Comparison of ENCODE assay signal across 17 mouse cellular contexts in genomic region chr9:91798171-91798836, GRCm38 (mm10).
DNase-seq lines count a peak whose midpoint lies in the region; ATAC-seq lines count a peak whose summit lies in the region.
"Had no signal": no experiment of that assay in that cellular context is flagged by ENCODE, and none has a peak within 500 bp of the region (broad histone marks: within the 10 kb centered on the region; RNA-seq: fewer than 3 reads in every experiment).

No protein-coding gene starts in this region.

- no peaks in the 10 kb centered on the region for H3K9me3 ChIP-seq in liver, embryonic 11.5 days (ENCODE audit: control insufficient read depth, low read length)
- H3K9me3 ChIP-seq in kidney, embryonic 14.5 days (ENCODE audit: control insufficient read depth, low read length) = no peaks in the 10 kb centered on the region
- H3K9me3 ChIP-seq: heart, embryonic 15.5 days had no signal

- no peak overlapping the region for H3K4me2 ChIP-seq in liver, embryonic 11.5 days
- H3K4me2 ChIP-seq in kidney, embryonic 14.5 days (replicated peaks; ENCODE audit: low read depth, low read length) = no peak overlapping the region
- H3K4me2 ChIP-seq: heart, embryonic 15.5 days had no signal

- no peak overlapping the region for H3K27ac ChIP-seq in liver, embryonic 11.5 days (ENCODE audit: low read depth, low read length)
- no peak overlapping the region for H3K27ac ChIP-seq in kidney, embryonic 14.5 days (ENCODE audit: low read depth, low read length)
- H3K27ac ChIP-seq: heart, embryonic 15.5 days had no signal

- WGBS in liver, embryonic 11.5 days = 89% methylated on average over 10 of the region's 10 CpGs
- 93% methylated on average over 10 of the region's 10 CpGs for WGBS in kidney, embryonic 14.5 days

- DNase-seq in layer of hippocampus, adult 11-12 months (ENCODE audit: low spot score) = peak; percentile 45
- DNase-seq in layer of hippocampus, adult 9-10 months (ENCODE audit: low spot score) = no peak
- DNase-seq in brain, embryonic 18.5 days (ENCODE audit: low read depth, low spot score) = peak; percentile 32
- peak; percentile 96 for DNase-seq in cerebellum, adult 9-10 months
- DNase-seq in layer of hippocampus, postnatal 14 days (ENCODE audit: low spot score in 2 of 2) = peak; percentile 17 to 68
- no peak for DNase-seq in liver, embryonic 11.5 days (ENCODE audit: low spot score)
- DNase-seq in adrenal gland, adult 8-10 months = no peak
- DNase-seq: adrenal gland, postnatal 14 days; gastrocnemius, postnatal 25 days; lung, postnatal 14 days; midbrain, embryonic 14.5 days; thymus, postnatal 14 days had no signal

- ATAC-seq in liver, embryonic 11.5 days (replicated peaks; ENCODE audit: low FRiP score) = no peak
- no peak for ATAC-seq in kidney, embryonic 14.5 days (ENCODE audit: low FRiP score, low TSS enrichment)
- ATAC-seq: CD4-positive, CD25-positive, alpha-beta regulatory T cell, adult 4 months; Patski had no signal

- H3K27me3 ChIP-seq in liver, embryonic 11.5 days (replicated peaks; ENCODE audit: control insufficient read depth, insufficient read depth, low read length) = no peaks in the 10 kb centered on the region
- no peaks in the 10 kb centered on the region for H3K27me3 ChIP-seq in kidney, embryonic 14.5 days (ENCODE audit: control insufficient read depth, insufficient read depth, low read length)
- H3K27me3 ChIP-seq: heart, embryonic 15.5 days; Patski had no signal

- H3K4me1 ChIP-seq in liver, embryonic 11.5 days (replicated peaks; ENCODE audit: control insufficient read depth, insufficient read depth, low read length) = no peaks in the 10 kb centered on the region
- no peaks in the 10 kb centered on the region for H3K4me1 ChIP-seq in kidney, embryonic 14.5 days (ENCODE audit: control insufficient read depth, insufficient read depth, low read length)
- H3K4me1 ChIP-seq: heart, embryonic 15.5 days had no signal

- H3K36me3 ChIP-seq in liver, embryonic 11.5 days (ENCODE audit: control insufficient read depth, insufficient read depth, low read length) = no peaks in the 10 kb centered on the region
- H3K36me3 ChIP-seq in kidney, embryonic 14.5 days (ENCODE audit: control insufficient read depth, insufficient read depth, low read length) = no peaks in the 10 kb centered on the region
- H3K36me3 ChIP-seq: heart, embryonic 15.5 days had no signal

- no peak overlapping the region for H3K9ac ChIP-seq in liver, embryonic 11.5 days (ENCODE audit: low read depth, low read length)
- no peak overlapping the region for H3K9ac ChIP-seq in kidney, embryonic 14.5 days (ENCODE audit: low read depth, low read length)
- H3K9ac ChIP-seq: heart, embryonic 15.5 days had no signal

- no peak overlapping the region for H3K4me3 ChIP-seq in liver, embryonic 11.5 days (ENCODE audit: low read depth, low read length)
- H3K4me3 ChIP-seq in kidney, embryonic 14.5 days (ENCODE audit: low read length) = no peak overlapping the region
- H3K4me3 ChIP-seq: erythroblast, embryonic 14.5 days; heart, embryonic 15.5 days had no signal

Comparison
In these comparisons a context has a peak if more than half of its experiments do, and no peak if none do; other contexts are left out.
1. DNase-seq: peak in layer of hippocampus, adult 11-12 months (single experiment), brain, embryonic 18.5 days (single experiment), cerebellum, adult 9-10 months (single experiment) and layer of hippocampus, postnatal 14 days (2 of 2); none in layer of hippocampus, adult 9-10 months (single experiment), liver, embryonic 11.5 days (single experiment) and adrenal gland, adult 8-10 months (single experiment).